Mouse (Mus musculus): ENCODE measurements at regions not wholly inside any gene's neighbourhood (a gene's known extent, or its start where the extent isn't known, plus 50 kb on each side); places are given as distances from the start of the nearest gene placed in this dataset.
A peak's percentile ranks its signal among the peaks of the same experiment; 100 is the strongest.

DNA sequence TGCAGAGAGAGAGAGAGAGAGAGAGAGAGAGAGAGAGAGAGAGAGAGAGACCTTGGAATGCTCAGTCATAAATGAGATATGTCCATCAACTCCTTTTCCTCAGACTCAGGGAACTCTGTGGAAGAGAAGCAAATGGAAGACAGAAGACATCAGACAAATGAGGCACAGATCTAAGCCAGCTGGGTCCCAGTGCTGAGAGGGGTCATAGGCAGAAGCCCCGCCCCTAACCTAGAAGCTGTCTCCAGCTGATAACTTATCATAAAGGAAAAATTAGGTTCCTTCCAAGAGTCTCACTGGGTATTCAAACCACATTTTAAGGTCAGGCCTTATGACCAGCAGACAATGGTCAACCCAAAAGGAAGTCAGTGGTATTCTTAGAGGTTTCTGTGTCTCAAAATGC, 106.1 kb upstream of the Selenok start:
- H3K27ac ChIP-seq (ENCODE audit: low read length): no peak overlapping the region
- no peak for ATAC-seq (ENCODE audit: low read depth)
- H3K9ac ChIP-seq (ENCODE audit: low read length): no peak overlapping the region
- H3K9me3 ChIP-seq (ENCODE audit: control insufficient read depth, low read length): no peaks in the 10 kb centered on the region
- no peaks in the 10 kb centered on the region for H3K27me3 ChIP-seq (ENCODE audit: control insufficient read depth, insufficient read depth, low read depth, low read length)
- no peaks in the 10 kb centered on the region for H3K4me1 ChIP-seq (replicated peaks; ENCODE audit: control insufficient read depth, insufficient read depth, low read length)
- no peaks in the 10 kb centered on the region for H3K36me3 ChIP-seq (ENCODE audit: control insufficient read depth, insufficient read depth, low read length)
- no peak overlapping the region for H3K4me2 ChIP-seq (ENCODE audit: low read depth, low read length)
- no peak overlapping the region for H3K4me3 ChIP-seq (ENCODE audit: low read length)
- 76% methylated on average over 1 of the region's 1 CpGs for WGBS

DNA sequence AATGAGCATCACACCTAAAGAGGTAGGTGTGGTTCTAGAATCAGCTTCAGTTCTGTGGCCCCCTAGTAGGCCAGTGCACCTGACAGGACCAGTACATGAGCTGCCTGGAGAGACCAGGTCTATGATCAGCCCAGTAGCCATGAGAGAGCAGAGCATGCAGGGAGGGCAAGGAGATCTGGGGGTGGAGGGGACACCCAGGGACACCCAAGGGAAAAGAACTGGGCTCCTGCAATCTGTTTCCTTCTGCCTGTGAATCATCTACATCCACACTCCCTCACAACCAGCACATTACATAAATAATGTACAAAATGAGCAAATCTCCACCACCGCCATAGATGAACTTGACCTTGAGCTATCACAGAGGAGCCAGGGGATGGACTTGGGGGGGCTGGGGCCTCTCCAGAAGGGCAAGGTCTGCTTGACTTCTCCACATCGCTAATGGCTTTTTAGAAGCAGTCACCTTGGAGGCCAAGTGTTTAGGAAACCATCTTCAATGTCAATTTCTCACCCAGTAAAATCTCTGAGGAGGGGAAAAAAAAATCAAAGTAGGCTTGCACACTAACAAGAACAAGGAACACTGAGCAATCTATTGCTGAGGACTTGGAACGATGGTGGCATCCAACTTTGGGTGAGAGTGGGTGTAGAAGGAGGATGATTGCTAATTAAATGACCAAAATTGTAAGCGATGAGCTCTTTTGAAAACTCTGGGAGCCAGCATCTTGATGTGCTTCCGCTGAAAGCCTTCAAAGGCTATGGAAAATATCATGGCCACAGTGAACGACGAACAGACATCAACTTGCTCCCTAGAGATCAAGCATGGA, 101.4 kb upstream of the Selenok start:
- H3K27ac ChIP-seq (ENCODE audit: low read length): no peak overlapping the region
- no peaks in the 10 kb centered on the region for H3K27me3 ChIP-seq (ENCODE audit: control insufficient read depth, insufficient read depth, low read depth, low read length)

DNA sequence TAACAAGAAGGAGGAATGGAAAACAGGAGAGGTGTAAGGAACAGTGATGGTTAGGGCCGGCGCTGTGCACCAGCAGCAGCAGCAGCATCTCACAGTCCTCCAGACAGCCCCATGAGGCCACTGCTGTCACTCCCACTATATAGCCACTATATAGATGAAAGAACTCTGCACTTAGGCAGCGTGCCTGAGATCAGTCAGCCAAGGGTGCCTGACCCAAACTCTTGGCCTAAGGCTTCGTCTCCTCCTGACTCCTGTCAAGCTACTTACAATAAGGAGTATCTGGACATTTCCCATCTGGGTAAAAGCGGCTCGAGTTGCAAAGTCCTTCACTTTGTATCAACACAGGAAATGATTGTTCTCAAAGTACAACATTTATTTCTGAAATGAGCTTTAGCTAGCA, 100.8 kb upstream of the Selenok start:
- Histone ChIP-seq H3K4me1 (replicated peaks; ENCODE audit: control insufficient read depth, insufficient read depth, low read length) (0 out of 2 replicates have a peak, but pooled peaks cover 3% of the 10 kb centered on the region), H3K9me3 (ENCODE audit: control insufficient read depth, low read length) (no peaks in the 10 kb centered on the region), H3K9ac (ENCODE audit: low read length) (no peak overlapping the region), H3K27me3 (ENCODE audit: control insufficient read depth, insufficient read depth, low read depth, low read length) (no peaks in the 10 kb centered on the region), H3K36me3 (ENCODE audit: control insufficient read depth, insufficient read depth, low read length) (no peaks in the 10 kb centered on the region), H3K4me2 (ENCODE audit: low read depth, low read length) (no peak overlapping the region), H3K4me3 (ENCODE audit: low read length) (no peak overlapping the region), H3K27ac (ENCODE audit: low read length) (peak overlapping the region; percentile 60)
- ATAC-seq (ENCODE audit: low read depth): peak; percentile 95
- WGBS: 27% methylated on average over 6 of the region's 6 CpGs

More for the DNA sequence above, 101.4 kb upstream of the Selenok start:
- Histone ChIP-seq H3K9ac (ENCODE audit: low read length) (no peak overlapping the region), H3K9me3 (ENCODE audit: control insufficient read depth, low read length) (no peaks in the 10 kb centered on the region), H3K4me2 (ENCODE audit: low read depth, low read length) (no peak overlapping the region), H3K36me3 (ENCODE audit: control insufficient read depth, insufficient read depth, low read length) (no peaks in the 10 kb centered on the region), H3K4me1 (replicated peaks; ENCODE audit: control insufficient read depth, insufficient read depth, low read length) (0 out of 2 replicates have a peak, but pooled peaks cover 3% of the 10 kb centered on the region), H3K4me3 (ENCODE audit: low read length) (no peak overlapping the region)
- 61% methylated on average over 7 of the region's 7 CpGs for WGBS
- no peak for ATAC-seq (ENCODE audit: low read depth)

DNA sequence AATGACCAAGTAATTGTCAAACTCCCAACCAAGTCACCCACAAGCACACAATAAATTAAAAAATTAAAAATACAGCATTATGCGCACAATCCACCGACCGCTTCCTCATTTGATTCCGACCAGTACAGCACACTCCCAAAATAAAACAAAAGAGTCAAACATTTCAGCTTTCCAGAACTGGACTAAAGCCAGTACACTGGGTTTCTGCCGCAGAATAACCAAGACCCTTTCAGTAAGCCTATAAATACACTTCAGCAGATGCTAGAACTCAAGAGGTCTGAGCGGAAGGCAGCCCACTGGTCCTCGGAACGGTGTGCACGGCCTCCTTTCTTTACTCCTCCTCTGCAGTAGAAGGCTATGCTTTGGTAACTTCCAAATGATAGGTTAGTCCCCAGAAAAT, 98.2 kb upstream of the Selenok start:
- no peaks in the 10 kb centered on the region for H3K36me3 ChIP-seq (ENCODE audit: control insufficient read depth, insufficient read depth, low read length)
- H3K27ac ChIP-seq (ENCODE audit: low read length): no peak overlapping the region
- H3K4me2 ChIP-seq (ENCODE audit: low read depth, low read length): no peak overlapping the region
- no peak overlapping the region for H3K9ac ChIP-seq (ENCODE audit: low read length)
- no peaks in the 10 kb centered on the region for H3K9me3 ChIP-seq (ENCODE audit: control insufficient read depth, low read length)
- H3K4me3 ChIP-seq (ENCODE audit: low read length): no peak overlapping the region
- ATAC-seq (ENCODE audit: low read depth): no peak
- H3K4me1 ChIP-seq (replicated peaks; ENCODE audit: control insufficient read depth, insufficient read depth, low read length): 0 out of 2 replicates have a peak, but pooled peaks cover 3% of the 10 kb centered on the region
- no peaks in the 10 kb centered on the region for H3K27me3 ChIP-seq (ENCODE audit: control insufficient read depth, insufficient read depth, low read depth, low read length)
- 74% methylated on average over 9 of the region's 9 CpGs for WGBS

DNA sequence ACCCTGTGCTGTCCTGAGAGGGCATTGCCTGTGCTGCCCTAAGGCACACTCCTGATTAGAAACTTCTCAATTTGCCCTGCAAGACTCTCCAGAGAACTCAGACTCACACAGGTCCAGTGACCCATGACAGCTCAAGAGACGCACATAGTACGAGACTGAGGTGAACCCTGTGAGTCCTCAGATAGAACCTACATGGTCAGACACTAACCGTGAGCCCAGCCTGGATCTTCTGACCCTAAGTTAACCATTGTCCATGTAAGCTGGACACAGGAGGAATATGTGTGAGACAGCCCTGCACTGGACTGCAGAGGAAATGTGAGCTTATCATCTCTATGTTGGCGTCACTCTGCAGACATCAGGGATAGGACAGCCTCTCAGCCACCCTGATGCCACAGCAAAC, 91.4 kb upstream of the Selenok start:
- Histone ChIP-seq H3K27ac (ENCODE audit: low read length) (no peak overlapping the region), H3K36me3 (ENCODE audit: control insufficient read depth, insufficient read depth, low read length) (no peaks in the 10 kb centered on the region), H3K4me1 (replicated peaks; ENCODE audit: control insufficient read depth, insufficient read depth, low read length) (no peaks in the 10 kb centered on the region), H3K9ac (ENCODE audit: low read length) (no peak overlapping the region), H3K27me3 (ENCODE audit: control insufficient read depth, insufficient read depth, low read depth, low read length) (no peaks in the 10 kb centered on the region), H3K4me2 (ENCODE audit: low read depth, low read length) (no peak overlapping the region), H3K4me3 (ENCODE audit: low read length) (no peak overlapping the region), H3K9me3 (ENCODE audit: control insufficient read depth, low read length) (no peaks in the 10 kb centered on the region)
- WGBS: 87% methylated on average over 4 of the region's 4 CpGs
- no peak for ATAC-seq (ENCODE audit: low read depth)

DNA sequence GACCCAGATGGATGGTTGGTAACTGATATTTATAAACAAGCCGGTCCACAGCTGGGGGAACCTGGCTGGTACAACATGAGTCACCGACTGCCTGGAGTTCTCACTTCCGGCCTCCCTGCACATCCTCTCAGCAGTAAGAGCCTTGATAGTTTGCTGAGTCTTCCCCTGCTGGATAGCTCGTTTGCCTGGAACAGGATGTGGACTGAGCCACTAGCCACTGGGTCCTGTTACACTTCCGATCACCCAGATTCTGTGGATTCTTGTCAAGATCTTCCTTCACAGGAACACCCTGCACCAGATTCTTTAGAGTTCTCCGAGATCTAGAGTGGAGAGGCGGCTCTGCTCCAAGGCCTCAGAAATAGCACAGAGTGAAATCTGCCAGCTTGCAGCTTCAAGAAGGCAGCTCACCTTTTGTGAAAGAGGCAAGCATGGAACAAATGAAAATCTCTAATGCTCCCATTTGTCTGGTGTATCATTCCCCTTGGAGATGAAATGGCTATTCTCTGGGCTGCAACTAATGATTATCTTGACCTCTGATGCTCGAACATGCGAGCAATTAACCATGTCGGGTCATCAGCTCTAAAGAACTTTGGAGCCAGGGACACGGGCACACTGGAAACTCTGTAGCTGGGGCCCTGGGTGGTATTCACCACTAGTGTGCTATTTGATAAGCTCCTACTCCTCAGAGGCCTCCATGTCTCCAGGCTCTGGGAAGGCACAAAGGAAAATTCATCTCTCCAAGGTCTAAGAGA, 90.3 kb upstream of the Selenok start:
- H3K9me3 ChIP-seq (ENCODE audit: control insufficient read depth, low read length): no peaks in the 10 kb centered on the region
- no peak overlapping the region for H3K4me3 ChIP-seq (ENCODE audit: low read length)
- no peak overlapping the region for H3K27ac ChIP-seq (ENCODE audit: low read length)
- H3K9ac ChIP-seq (ENCODE audit: low read length): no peak overlapping the region
- 0 out of 2 replicates have a peak, but pooled peaks have one; percentile 36 for ATAC-seq (ENCODE audit: low read depth)
- no peaks in the 10 kb centered on the region for H3K27me3 ChIP-seq (ENCODE audit: control insufficient read depth, insufficient read depth, low read depth, low read length)
- no peaks in the 10 kb centered on the region for H3K36me3 ChIP-seq (ENCODE audit: control insufficient read depth, insufficient read depth, low read length)
- 53% methylated on average over 11 of the region's 11 CpGs for WGBS
- H3K4me1 ChIP-seq (replicated peaks; ENCODE audit: control insufficient read depth, insufficient read depth, low read length): peaks cover 3% of the 10 kb centered on the region
- H3K4me2 ChIP-seq (ENCODE audit: low read depth, low read length): no peak overlapping the region

DNA sequence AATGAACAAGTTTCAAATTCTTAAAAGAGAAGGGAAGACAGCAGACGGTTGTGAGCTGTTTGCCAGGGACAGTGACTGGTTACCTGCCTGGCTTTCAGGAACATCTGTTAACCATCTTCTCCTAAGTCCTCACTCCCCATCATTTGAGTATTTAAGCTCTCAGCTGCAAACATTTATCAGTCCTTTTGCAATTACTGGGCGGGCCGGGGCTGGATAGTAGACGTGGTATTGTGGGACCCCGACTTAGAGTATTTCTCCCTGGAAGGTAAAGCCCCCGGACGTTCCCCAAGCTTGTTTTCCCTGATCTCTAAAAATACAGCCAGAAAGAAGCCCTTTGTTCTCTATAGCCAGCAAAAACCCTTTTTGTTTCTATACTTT, 89.7 kb upstream of the Selenok start:
- H3K27ac ChIP-seq (ENCODE audit: low read length): no peak overlapping the region
- no peak overlapping the region for H3K4me2 ChIP-seq (ENCODE audit: low read depth, low read length)
- H3K27me3 ChIP-seq (ENCODE audit: control insufficient read depth, insufficient read depth, low read depth, low read length): no peaks in the 10 kb centered on the region
- H3K9me3 ChIP-seq (ENCODE audit: control insufficient read depth, low read length): no peaks in the 10 kb centered on the region
- 80% methylated on average over 7 of the region's 7 CpGs for WGBS
- ATAC-seq (ENCODE audit: low read depth): no peak
- H3K4me1 ChIP-seq (replicated peaks; ENCODE audit: control insufficient read depth, insufficient read depth, low read length): peaks cover 3% of the 10 kb centered on the region
- H3K36me3 ChIP-seq (ENCODE audit: control insufficient read depth, insufficient read depth, low read length): no peaks in the 10 kb centered on the region
- no peak overlapping the region for H3K9ac ChIP-seq (ENCODE audit: low read length)
- no peak overlapping the region for H3K4me3 ChIP-seq (ENCODE audit: low read length)

DNA sequence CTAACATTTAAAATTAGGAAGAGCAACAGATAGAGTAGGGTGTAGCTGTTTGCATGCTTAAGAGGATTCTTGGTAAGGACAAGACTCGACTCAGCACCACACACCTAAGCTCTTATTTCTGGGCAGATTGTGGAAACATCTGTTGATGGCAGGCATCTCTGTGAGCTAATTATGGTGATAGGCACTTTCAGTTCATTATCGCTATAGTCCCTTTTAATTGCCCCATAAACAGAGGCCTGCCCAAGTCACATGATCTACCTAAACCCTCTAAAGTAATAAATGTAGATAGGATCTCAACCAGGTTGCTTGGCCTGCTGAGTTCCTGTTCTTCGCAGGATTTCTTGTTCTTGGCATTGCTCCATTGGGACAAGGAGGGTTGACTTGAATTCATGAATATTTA, 88.8 kb upstream of the Selenok start:
- H3K9ac ChIP-seq (ENCODE audit: low read length): no peak overlapping the region
- no peaks in the 10 kb centered on the region for H3K9me3 ChIP-seq (ENCODE audit: control insufficient read depth, low read length)
- no peaks in the 10 kb centered on the region for H3K36me3 ChIP-seq (ENCODE audit: control insufficient read depth, insufficient read depth, low read length)
- no peak overlapping the region for H3K27ac ChIP-seq (ENCODE audit: low read length)
- peaks cover 3% of the 10 kb centered on the region for H3K4me1 ChIP-seq (replicated peaks; ENCODE audit: control insufficient read depth, insufficient read depth, low read length)
- no peak overlapping the region for H3K4me2 ChIP-seq (ENCODE audit: low read depth, low read length)
- H3K4me3 ChIP-seq (ENCODE audit: low read length): no peak overlapping the region
- no peaks in the 10 kb centered on the region for H3K27me3 ChIP-seq (ENCODE audit: control insufficient read depth, insufficient read depth, low read depth, low read length)
- ATAC-seq (ENCODE audit: low read depth): no peak
- 89% methylated on average over 3 of the region's 3 CpGs for WGBS

DNA sequence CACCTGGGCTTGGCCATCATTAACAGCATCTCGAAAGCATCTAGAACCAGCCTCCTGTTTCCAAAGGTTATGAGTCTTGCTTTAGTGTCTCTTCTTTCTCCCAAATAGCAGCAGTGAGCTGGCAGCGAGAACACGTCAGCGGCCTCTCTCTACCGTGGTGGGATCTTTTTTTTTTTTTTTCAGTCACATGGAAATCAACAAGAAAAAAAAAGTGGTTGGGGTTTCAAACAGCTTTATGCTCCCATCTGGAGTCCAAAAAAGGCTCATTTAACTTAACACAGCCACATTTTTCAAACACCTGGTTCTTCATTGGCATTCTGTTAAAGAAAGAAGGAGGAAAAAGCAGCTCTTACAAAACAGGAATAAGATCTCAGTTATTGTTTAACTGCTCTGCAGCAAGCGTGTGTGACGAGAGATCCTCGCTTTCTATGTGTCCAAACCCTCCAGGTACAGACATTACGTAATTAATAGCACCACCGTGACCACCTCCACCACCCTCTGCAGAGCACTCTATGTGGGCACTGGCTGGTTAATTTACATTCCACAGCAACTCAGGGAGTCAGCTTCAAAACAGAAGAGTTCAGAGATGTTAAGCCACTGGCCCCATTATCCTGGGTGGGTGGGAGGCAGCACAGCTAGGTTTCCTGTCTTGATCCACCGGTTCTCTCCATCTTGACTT, 85.3 kb upstream of the Selenok start:
- H3K27ac ChIP-seq (ENCODE audit: low read length): no peak overlapping the region
- no peak overlapping the region for H3K9ac ChIP-seq (ENCODE audit: low read length)
- no peaks in the 10 kb centered on the region for H3K36me3 ChIP-seq (ENCODE audit: control insufficient read depth, insufficient read depth, low read length)
- ATAC-seq (ENCODE audit: low read depth): no peak
- H3K4me3 ChIP-seq (ENCODE audit: low read length): no peak overlapping the region
- H3K4me1 ChIP-seq (replicated peaks; ENCODE audit: control insufficient read depth, insufficient read depth, low read length): peaks cover 3% of the 10 kb centered on the region
- WGBS: 55% methylated on average over 11 of the region's 11 CpGs
- H3K9me3 ChIP-seq (ENCODE audit: control insufficient read depth, low read length): no peaks in the 10 kb centered on the region
- H3K4me2 ChIP-seq (ENCODE audit: low read depth, low read length): no peak overlapping the region
- H3K27me3 ChIP-seq (ENCODE audit: control insufficient read depth, insufficient read depth, low read depth, low read length): no peaks in the 10 kb centered on the region

Data from lung, embryonic 16.5 days (tissue).